Mouse (Mus musculus) CH12.LX (cell line): ENCODE data around the gene Cnn2.

Experiments
- CTCF ChIP-seq, 2 experiments: IDR thresholded peaks in 1 of 2; conservative IDR thresholded peaks in 1 of 2; 2 replicates each; pipeline ENCODE4 v1.5.1; 2011 to 2012; ENCODE audit warnings: low read depth in 2 of 2, low read length in 2 of 2, improper control_type of control experiment in 1 of 2, inconsistent platforms in 1 of 2, mild to moderate bottlenecking in 1 of 2, moderate library complexity in 1 of 2
- EP300 ChIP-seq: IDR thresholded peaks from 2 replicates; pipeline ENCODE4 v1.6.1; 2011; ENCODE audit warnings: low read length, improper control_type of control experiment
- JUN ChIP-seq: IDR thresholded peaks from 2 replicates; pipeline ENCODE4 v1.6.1; 2011; ENCODE audit warnings: low read depth, mild to moderate bottlenecking, low read length, improper control_type of control experiment, moderate library complexity; ENCODE audit not compliant: insufficient read depth
- MAFK ChIP-seq: IDR thresholded peaks from 2 replicates; pipeline ENCODE4 v1.6.1; 2011; ENCODE audit warnings: low read length, improper control_type of control experiment; ENCODE audit not compliant: insufficient replicate concordance
- NELFE ChIP-seq: IDR thresholded peaks from 2 replicates; pipeline ENCODE4 v1.6.1; 2011; ENCODE audit warnings: low read depth, low read length, improper control_type of control experiment
- NRF1 ChIP-seq: IDR thresholded peaks from 2 replicates; pipeline ENCODE4 v1.6.1; 2014; ENCODE audit warnings: low read depth, mild to moderate bottlenecking, inconsistent platforms, low read length, improper control_type of control experiment, moderate library complexity
- POLR2AphosphoS2 ChIP-seq: IDR thresholded peaks from 2 replicates; pipeline ENCODE4 v1.6.1; 2011; ENCODE audit warnings: low read depth, low read length, improper control_type of control experiment
- TCF12 ChIP-seq: IDR thresholded peaks from 2 replicates; pipeline ENCODE4 v1.6.1; 2014; ENCODE audit warnings: low read depth, mild to moderate bottlenecking, inconsistent platforms, low read length, improper control_type of control experiment

DNA sequence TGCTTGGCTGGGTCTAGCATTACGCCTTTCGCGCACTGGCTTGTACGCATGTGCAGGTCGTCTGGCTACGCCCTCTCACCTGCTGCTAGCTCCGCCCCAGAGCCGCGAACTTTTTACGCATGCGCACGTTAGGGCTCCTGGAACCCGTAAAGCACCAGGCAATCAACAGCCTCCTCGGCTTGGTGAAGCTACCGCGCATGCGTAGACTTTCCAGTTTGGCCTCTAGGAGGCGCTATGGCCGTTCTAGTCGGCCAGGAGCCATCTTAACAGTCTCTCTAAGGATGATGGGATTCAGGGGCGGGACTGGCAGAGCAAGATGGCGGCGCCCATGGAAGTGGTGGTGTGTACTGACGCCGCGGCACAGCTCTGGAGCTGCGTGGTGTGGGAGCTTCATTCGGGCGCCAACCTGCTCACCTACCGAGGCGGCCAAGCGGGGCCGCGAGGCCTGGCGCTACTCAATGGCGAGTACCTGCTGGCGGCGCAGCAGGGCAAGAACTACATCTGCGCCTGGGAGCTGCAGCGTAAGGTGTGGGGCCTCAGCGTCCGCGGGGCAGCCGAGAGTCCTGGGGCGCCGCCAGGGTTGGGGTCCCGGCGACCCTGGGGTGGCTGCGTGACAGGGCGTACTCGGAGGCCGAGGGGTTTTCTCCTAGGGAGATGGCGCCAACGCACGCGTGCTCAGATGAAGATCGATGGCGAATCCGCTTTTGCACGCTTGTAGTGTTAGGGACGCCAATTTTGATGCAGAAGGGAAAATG lies 28.4 kb upstream of the Cnn2 start, which contains the start of gene Wdr18:
- peak; percentile 56 to 96 for TF ChIP-seq CTCF (conservative IDR thresholded peaks at IDR 0.05 in 1 of 2, IDR thresholded peaks at IDR 0.05 in 1 of 2; ENCODE audit: low read depth in 2 of 2, low read length in 2 of 2)
- peak; percentile 60; the same call in 1 of the 2 replicates for TF ChIP-seq POLR2AphosphoS2
- TF ChIP-seq JUN = no peak
- no peak for TF ChIP-seq EP300
- TF ChIP-seq NELFE = peak; percentile 82
- no peak for TF ChIP-seq MAFK
- TF ChIP-seq NRF1 = peak; percentile 90
- peak; percentile 92 for TF ChIP-seq TCF12
